Mouse (Mus musculus): ENCODE data around the gene Sema5a. TPM values are rescaled to one million over a fixed set of nuclear protein-coding genes. Genes with fewer than 3 reads are reported as not detected.
A peak's percentile ranks its signal among the peaks of the same experiment; 100 is the strongest.

Sema5a gene
- total RNA-seq, 4 experiments from 2014 or later, result 4.2 to 8.8 (median 5.5) TPM

DNA sequence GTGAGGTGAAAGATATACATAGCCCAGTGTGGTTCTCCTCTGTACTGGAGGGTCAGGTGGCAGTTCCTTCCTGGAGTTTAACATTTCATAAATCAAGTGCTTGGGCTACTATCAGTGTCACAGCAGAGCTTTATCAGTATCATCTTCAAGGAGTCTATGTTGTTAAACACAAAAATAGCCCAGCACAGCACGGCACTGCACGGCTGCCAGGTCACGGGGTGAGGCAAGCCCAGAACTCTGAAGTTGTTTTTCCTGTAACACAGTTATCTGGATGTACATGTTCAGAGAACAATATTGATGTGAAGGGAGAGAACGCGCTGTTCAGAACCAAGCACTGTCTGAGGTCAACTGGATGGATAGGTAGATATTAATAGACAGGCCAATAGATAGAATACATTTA, 112.2 kb downstream of the Sema5a start:
- peak; percentile 26 for DNase-seq (ENCODE audit: low spot score)

DNA sequence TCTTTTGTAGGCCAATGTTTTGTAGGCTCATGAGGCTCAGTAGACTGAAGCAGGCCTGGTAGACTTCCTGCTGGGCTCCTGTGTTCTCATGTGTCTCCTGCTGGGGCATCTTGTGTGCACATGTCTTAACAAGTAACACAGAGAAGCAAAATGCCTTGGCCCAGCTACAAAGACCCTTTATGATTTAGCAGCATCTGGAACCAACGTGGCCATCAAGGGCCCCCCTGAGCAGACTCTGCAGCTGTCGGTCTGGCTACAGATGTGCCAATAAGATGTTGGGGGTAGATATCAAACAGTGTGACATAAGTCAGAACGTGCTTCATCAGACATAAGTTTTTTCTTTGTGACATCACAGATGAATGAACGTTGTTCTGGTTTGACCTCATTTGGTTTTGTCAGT, 123.2 kb downstream of the Sema5a start:
- DNase-seq (ENCODE audit: low spot score), result no peak

DNA sequence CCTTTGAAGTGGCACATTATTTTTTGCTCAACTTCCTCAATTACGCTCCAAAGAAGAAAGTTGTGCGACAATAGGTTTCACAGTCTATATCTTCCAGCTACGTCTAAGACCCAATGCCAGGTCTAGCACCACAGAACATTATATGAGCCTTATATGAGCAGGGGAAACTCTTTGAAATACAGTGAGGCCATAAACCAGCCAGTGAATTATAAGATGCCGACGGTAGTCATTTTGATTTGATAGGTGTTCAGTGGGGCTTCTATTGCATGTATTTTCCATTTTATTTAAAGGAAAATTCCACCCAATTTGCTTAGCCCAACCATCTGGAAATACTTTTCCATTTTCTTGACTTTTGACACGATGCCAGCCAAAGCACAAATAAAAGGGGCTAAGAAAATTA, 126.3 kb downstream of the Sema5a start:
- DNase-seq (ENCODE audit: low spot score), result no peak

DNA sequence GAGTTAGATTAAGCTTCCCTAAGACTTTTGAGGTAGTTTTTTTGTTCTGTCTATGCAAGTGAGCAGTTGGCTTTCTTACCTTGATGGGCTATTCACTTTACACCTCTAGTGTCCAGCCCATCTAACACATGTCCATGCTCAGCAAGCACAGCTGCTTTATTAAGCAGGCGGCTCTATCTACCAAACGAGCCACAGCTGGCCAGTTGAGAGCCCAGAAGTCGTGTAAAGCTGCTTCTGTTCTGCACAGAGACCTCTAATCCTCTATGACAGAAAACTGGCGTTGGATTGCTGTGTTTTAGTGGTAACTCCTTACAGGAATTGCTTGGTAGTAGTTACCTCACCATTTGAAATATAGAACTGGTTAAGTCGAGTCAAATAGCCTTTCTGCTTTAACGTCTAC, 126.8 kb downstream of the Sema5a start:
- no peak for DNase-seq (ENCODE audit: low spot score)

DNA sequence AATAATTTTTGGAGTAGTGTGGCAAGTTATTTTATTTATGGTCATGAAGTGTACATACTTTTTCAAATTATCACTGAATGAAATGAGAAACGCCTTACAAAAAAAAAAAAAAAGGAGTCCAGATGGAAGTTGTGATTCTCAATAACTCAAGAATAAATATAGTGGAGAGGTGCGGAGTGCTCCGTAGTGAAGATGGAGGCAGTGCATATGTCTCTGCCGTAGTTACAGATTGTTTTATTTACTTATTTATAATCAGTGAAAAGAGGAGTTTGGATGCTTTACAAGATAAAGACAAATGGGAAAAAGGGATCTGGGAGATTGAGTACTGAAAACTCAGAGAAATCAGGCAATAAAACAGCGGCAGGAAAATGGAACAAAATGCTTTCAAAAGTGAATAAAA, 131.7 kb downstream of the Sema5a start:
- no peak for DNase-seq (ENCODE audit: low spot score)

DNA sequence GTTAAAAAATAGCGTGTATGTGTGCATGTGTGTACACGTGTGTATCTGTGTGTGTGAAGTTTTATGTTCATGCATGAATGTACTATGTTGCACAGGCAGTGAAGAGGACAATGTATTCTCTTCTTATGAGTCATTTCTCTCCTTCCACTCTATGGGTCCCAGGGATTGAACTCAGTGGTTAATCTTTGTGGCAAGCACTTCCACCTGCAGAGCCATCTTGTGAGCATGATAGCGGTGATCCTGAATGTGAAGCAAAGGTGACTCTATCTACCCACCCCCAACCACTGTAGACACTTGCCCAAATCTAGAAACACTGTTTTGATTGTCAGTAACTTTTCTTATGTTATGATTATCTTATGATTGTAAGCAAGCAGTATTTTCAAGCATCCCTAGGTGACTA, 133.2 kb downstream of the Sema5a start:
- no peak for DNase-seq (ENCODE audit: low spot score)

DNA sequence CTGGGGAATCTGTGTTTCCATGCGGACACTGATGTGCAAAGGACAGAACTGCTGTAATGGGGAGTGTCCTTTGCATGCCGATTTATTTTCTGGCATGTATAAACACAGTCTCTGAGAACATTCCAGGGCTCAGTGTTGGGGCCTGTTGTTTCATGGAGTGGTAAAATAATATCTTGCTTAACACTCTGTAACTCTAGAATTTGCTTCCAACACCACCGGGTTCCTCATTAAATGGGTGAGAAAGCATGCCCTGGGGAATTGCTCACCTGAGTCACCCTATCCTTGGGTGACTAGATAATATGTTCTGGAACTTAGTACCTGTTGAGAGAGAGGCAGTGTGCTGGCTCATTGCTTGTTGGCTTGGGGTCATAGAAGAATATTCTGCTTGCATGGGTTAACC, 135.7 kb downstream of the Sema5a start:
- DNase-seq (ENCODE audit: low spot score), result no peak

DNA sequence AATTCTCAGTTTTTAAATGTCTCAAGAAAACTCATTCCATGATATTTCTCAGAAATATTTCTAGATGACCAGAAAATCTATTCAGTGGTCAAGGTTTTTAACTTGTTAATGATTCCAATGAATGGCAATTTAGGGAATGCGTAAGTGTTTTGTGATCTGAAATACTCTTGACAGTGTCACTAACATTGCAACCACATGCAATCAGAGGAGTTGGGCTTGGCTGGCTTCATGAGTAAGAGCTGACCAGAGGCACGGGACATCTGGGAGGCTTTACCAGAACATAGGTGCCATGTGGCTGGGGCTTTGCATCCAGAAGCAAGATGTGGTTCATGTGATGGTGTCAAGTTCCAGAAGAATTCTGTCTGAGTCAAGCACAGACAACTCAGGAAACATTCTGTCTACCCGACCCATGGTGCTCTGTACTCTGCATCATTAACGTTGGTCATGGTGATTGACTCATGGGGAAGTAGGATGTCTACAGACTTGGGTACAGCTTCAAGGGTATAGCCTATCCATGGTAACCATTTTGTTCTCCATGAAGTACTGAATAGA, 138.4 kb downstream of the Sema5a start:
- DNase-seq (ENCODE audit: low spot score), result no peak

DNA sequence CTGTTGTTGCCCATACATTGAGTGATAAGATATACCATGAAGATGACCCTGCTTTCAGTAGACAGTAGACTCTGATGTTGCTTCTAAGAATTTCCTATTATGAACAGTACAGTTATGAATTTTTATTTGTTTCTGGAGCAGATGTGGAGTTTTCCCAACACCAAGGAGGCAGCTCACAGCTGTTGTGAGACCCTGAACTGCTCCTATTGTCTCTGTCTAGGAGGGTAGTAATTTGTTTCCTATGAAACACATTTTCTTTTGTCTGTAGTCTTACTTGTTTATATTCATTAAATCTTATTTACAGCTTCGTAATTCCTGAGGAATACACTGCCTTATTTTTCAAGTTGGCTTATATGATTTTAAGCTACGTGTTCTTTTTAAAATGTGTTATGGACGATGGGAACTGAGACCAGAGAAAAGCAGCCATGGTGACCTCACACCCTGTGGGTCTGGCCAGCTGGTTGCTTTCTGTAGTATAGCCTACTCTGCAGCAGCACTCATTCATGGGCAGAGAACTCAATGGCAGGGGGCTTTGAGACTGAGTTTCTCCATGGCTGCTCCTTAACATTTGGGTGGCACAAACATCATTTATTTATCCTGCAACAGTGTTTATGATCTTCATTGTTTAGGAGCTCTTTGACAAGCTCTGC, 151.8 kb downstream of the Sema5a start:
- no peak for DNase-seq (ENCODE audit: low spot score)

DNA sequence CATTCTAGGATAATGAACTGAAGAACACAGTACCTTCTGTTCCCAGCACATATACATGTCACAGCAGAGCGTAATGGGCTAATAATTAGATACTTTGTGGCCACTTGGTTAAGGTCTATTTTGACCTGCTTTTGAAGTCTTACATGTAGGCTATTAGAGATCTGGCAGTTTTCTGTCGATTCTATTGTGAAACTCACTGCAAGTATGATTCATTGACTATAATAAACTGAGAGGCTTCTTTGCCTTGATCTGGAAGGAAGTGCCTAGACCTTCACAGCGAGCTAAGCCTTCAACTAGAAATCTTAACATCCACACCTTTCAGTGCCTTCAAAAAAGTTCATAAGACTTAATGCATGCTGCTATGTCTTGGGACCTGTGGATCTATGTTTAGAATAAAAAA, 152.5 kb downstream of the Sema5a start:
- no peak for DNase-seq (ENCODE audit: low spot score)

DNA sequence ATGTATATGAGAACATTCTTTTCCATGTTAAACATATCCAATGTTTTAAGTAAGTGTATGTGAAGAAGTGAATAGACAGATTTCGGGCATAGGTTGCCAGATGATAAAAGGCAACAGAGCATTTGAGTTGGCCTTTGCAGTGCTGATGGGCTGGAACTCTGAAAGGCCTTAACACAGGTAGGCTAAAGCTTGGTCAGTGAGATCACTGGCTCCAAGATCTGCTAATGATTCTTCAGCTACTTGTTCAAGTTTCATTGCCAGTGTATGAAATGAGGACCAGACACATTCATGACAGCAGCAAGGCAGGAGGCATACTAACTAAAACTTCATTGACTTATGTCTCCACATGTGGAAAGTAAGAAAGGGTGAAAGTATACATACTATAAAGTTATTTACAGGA, 154.1 kb downstream of the Sema5a start:
- no peak for DNase-seq (ENCODE audit: low spot score)

DNA sequence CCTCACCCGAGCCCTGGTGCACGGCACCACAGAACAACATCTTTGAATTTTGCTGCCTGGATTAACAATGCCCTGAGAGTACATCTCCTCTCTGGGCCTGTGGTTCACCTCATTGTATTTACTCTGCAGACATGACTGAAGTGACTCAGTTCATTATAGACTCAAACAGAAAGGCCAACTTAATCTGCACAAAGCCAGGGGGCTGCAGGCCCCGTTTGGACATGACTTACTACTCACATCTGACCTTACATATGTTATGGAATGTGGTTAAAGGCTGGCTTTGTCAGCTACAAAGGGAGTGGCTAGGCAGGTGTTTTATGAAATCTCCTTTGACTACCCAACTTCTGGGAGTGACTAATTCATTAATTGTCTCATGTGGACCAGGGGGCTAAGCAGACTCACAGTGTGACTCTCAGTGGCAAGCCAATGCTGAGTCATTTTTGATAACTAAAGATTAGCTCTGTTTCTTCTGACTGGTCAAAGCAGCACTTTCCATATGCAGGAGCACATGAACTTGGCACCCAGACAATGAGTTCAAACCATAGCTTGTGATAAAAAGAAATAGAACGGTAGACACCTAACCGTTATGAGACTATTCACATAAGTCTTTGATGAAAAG, 157.4 kb downstream of the Sema5a start:
- no peak for DNase-seq (ENCODE audit: low spot score)

DNA sequence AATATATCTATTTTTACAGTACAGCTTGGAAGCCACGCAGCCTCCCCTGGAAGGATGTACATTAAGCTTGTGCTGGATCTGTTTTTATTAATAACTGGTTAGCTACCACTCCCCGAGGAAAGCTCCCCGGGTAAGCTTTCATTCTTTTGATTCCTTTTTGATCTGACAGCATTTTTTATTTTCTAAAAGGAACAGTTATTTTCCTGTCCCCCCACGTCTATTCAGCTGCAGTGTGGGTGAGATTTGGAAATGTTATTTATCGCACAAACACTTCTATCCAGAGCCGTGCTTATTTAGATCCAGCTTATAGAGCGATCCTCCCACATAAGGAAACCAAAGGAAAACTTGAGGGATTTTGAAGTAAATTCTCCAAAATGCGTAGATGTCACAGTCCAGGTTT, 158.7 kb downstream of the Sema5a start:
- no peak for DNase-seq (ENCODE audit: low spot score)

DNA sequence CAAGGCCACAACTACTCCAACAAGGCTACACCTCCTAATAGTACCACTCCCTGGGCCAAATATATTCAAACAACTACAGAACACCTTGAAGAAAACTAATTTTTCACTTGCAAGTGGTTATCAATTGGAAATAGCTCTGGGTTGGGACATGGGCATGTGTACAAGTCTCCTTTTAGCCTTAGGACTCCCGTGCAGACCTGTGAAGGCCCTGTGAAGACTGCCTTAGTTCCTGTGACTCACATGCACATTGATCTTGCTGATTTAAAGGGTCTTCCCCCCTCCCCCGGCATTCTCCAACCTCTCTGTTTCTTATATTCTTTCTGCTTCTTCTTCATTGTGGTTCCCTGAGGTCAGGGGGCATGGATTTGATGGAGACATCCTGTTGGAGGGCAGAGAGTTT, 161.8 kb downstream of the Sema5a start:
- DNase-seq (ENCODE audit: low spot score), result no peak

DNA sequence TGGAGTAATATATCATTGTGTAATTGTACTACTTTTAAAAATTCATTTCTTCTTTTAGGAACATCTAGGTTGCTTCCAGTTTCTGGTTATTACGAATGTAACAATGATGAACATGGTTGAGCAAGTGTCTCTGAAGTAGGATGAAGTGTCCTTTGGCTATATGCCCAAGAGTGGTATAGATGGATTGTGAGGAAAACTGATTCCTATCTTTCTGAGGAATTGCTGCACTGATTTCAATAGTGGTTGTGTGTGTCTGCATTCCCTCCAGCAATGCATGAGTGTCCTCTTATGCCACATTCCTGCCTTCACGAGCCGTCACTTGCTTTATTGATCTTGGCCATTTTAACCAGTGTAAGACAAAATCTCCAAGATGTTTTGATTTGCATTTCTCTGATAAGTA, 163.2 kb downstream of the Sema5a start:
- no peak for DNase-seq (ENCODE audit: low spot score)

DNA sequence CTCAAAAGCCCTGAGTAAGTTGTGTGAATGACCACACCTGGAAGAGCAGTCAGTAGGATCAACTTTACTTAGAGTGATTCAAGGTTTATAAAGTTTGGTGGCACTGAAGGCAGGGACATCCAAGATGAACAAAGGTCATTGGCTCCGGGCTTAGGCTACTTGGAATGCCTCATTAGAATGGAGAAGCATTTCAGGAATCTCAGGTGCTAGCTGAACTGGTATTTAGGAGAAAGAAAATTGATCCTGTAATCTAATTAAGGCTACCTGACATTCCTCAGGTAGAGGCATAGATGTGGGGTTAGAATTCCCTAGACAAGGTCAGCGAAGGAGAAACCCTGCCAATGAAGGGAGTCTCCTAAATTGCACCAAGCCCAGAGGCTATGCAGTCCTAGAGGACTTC, 171.7 kb downstream of the Sema5a start:
- no peak for DNase-seq (ENCODE audit: low spot score)

DNA sequence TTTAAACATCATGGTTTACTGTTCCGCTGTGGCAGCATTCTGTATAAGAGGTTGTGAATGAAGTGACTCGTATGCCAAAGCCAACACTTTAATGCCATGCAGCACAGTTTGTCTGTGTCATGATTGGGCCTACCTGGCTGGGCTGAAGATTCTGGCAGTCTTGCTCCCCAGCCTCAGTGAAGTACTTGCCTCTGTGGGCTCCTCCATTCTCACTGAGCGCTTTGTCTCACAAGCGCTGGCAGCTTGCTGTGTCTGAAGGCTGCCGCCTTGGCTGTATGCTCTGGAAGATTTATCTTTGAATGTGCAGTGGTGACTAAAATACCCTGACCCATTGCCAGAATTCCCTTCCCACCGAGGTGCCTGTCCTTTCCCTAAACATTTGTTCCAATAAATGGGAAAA, 178.0 kb downstream of the Sema5a start:
- DNase-seq (ENCODE audit: low spot score), result peak; percentile 9

DNA sequence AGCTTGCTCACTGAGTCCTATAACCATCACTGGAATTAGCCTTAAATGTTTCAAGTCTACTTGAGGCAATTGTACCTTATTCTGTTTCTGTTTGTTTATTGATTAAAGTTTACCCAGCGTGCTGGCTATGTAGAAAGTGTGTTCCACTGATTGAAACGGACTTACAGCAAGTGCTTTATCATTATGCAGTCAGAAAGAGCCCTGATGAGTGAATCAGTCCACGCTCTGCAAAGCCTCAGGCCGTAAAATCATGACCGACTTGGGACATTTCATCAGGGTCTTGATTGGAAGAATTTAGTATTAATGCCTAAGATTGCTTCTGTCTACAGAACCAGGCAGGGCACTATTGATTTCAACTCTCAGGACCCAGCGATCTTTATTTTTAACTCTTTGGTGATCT, 178.5 kb downstream of the Sema5a start:
- no peak for DNase-seq (ENCODE audit: low spot score)

DNA sequence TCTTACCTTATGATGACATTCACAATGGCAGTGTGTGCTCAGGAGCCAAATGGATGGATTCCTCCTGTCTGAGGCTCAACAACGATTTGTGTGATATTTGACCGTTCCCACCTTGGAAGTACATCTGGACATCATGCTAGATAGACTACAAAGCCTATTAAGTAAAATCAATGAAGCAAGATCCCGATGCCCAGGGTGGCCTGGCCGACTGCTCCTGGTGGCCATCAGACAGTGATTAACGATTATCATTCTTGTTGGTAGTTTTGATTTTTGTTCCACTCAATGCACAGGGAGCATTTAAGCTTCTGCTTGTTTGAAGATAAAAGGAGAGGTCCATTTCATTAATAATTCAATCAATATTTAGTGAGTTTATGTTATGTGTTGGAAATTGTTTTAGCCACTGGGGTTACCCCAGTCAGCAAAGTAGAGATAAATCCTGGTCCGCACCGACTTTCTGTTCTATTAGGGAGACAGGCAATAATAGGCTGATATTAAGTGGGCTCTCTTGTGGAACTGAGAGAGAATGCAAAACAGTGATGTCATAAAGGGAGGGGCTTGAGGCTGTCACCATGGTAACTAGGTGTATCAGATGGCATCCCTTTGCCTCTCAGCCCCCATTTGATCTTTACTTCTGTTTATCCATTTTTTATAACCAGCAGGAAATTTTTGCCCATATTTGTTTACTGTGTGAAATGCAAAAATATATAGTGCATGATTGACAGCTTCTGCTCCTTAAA, 182.7 kb downstream of the Sema5a start:
- no peak for DNase-seq (ENCODE audit: low spot score)

DNA sequence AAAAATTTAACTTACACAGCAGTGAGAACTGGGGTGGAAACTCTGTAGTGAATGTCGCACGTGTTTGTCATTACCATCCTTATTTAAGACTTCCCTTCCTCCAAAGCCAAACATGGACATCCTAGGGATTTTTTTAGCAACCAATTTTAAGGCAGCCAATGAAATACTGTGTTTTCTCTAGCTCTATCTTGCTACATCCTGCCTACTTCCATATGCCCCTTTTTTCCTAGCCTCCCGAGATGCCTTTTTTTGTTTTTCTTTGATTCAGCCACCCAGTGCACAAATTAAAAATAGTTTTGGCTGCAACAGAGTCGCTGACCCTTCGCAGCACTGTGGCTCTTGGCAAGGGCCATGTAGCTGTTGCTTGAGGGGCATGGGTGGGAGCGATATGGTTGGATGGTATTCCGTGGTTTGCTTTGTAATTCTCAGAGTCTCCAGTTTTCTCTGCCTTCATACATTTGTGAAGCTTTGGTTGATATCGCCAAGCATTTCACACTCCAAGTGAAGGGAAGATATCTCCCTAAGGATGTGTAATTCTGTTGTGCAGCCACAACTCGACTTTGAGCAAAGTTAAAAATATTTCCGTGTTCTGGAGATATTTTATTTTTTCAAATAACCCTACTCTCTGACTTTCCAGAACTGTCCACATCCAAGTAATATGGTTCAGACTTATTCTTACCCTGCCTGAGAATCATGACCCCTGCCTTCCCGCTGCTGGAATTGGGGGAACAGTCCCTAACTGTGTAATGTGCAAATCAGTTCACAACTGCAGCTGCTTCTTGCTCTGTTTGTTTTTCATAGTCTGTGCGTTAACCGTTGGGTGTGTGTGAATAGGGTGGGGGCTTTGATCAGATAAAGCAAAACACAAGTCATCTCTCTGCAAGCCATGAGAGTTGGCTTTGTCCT, 188.6 kb downstream of the Sema5a start:
- no peak for DNase-seq (ENCODE audit: low spot score)

DNA sequence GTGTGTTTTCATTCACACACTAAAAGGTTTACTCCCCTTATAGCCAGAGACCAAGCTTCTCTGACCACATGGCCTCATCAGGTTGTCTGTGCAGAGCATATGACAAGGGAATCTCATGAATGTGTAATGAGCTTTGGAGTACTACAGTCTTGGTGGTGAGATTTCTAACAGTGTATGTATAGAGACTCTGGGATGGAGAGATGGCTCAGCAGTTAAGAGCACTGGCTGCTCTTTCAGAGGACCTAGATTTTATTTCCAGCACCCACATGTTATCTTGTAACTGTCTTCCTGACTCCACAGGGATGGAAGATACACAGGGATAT, 189.2 kb downstream of the Sema5a start:
- DNase-seq (ENCODE audit: low spot score), result no peak

DNA sequence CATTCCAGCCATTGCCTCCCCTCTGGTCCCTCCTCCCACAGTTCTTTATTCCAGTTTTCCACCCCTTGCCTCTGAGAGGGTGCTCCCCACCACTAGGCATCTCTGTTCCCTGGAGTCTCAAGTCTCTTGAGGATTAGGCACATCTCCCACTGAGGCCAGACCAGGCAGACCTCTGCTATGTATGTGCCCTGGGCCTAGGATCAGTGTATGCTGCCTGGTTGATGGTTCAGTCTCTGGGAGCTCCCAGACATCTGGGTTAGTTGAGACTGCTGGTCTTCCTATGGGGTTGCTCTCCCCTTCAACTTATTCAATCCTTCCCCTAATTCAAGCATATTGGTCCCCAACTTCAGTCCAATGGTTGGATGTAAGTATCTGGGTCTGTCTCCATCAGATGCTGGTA, 189.7 kb downstream of the Sema5a start:
- DNase-seq (ENCODE audit: low spot score), result no peak
